8 mouse cellular contexts compared by ENCODE assay signal in genomic region chr12:83328899-83329298, GRCm38 (mm10).
A peak's percentile ranks its signal among the peaks of the same experiment; 100 is the strongest.
DNase-seq lines count a peak whose midpoint lies in the region; ATAC-seq lines count a peak whose summit lies in the region.

No protein-coding gene starts in this region.

- 69% methylated on average over 13 of the region's 13 CpGs for WGBS in hindbrain, embryonic 13.5 days
- 86% methylated on average over 13 of the region's 13 CpGs for WGBS in hindbrain, embryonic 11.5 days
- 81% methylated on average over 13 of the region's 13 CpGs for WGBS in intestine, embryonic 15.5 days

- no peaks in the 10 kb centered on the region for H3K27me3 ChIP-seq in hindbrain, embryonic 13.5 days
- no peaks in the 10 kb centered on the region for H3K27me3 ChIP-seq in hindbrain, embryonic 11.5 days (ENCODE audit: control insufficient read depth, insufficient read depth, low read length)
- H3K27me3 ChIP-seq in intestine, embryonic 15.5 days (replicated peaks): no peaks in the 10 kb centered on the region

- no peak overlapping the region for H3K4me3 ChIP-seq in hindbrain, embryonic 13.5 days
- H3K4me3 ChIP-seq in hindbrain, embryonic 11.5 days (ENCODE audit: low read depth, low read length): no peak overlapping the region
- H3K4me3 ChIP-seq in intestine, embryonic 15.5 days (replicated peaks): no peak overlapping the region

- DNase-seq in hindbrain, embryonic 11.5 days (ENCODE audit: low spot score): no peak
- peak; percentile 27 for DNase-seq in ES-CJ7 (ENCODE audit: low read depth, low spot score)
- DNase-seq in adrenal gland, postnatal 36 days: peak; percentile 89 to 94
- no peak for DNase-seq in thymus, adult 18-20 months
- no peak for DNase-seq in gastrocnemius, postnatal 14 days
- DNase-seq in lung, adult 18-20 months: no peak

- no peak overlapping the region for H3K4me2 ChIP-seq in hindbrain, embryonic 13.5 days
- no peak overlapping the region for H3K4me2 ChIP-seq in hindbrain, embryonic 11.5 days (replicated peaks; ENCODE audit: low read depth, low read length)
- H3K4me2 ChIP-seq in intestine, embryonic 15.5 days (replicated peaks): no peak overlapping the region

- ATAC-seq in hindbrain, embryonic 13.5 days (ENCODE audit: low FRiP score): peak; percentile 59; the same call in 1 of the 2 replicates
- no peak for ATAC-seq in hindbrain, embryonic 11.5 days (ENCODE audit: low FRiP score)
- peak; percentile 43; the same call in 1 of the 2 replicates for ATAC-seq in intestine, embryonic 15.5 days

- no peak overlapping the region for H3K9ac ChIP-seq in hindbrain, embryonic 13.5 days
- H3K9ac ChIP-seq in hindbrain, embryonic 11.5 days (ENCODE audit: low read depth, low read length): no peak overlapping the region
- no peak overlapping the region for H3K9ac ChIP-seq in intestine, embryonic 15.5 days

- intact Hi-C loops in gastrocnemius, postnatal 14 days (cut with DNase I; ENCODE audit: low total_unique reads): no loop called here

- H3K27ac ChIP-seq in hindbrain, embryonic 13.5 days: peak overlapping the region; percentile 60; the same call in 1 of the 2 replicates
- H3K27ac ChIP-seq in hindbrain, embryonic 11.5 days (ENCODE audit: low read depth, low read length): no peak overlapping the region
- no peak overlapping the region for H3K27ac ChIP-seq in intestine, embryonic 15.5 days

- peaks cover 5% of the 10 kb centered on the region for H3K36me3 ChIP-seq in hindbrain, embryonic 13.5 days
- H3K36me3 ChIP-seq in hindbrain, embryonic 11.5 days (ENCODE audit: control insufficient read depth, insufficient read depth, low read length): no peaks in the 10 kb centered on the region
- no peaks in the 10 kb centered on the region for H3K36me3 ChIP-seq in intestine, embryonic 15.5 days

- peaks cover 17% of the 10 kb centered on the region for H3K4me1 ChIP-seq in hindbrain, embryonic 13.5 days (replicated peaks)
- H3K4me1 ChIP-seq in hindbrain, embryonic 11.5 days (replicated peaks; ENCODE audit: control insufficient read depth, insufficient read depth, low read length): no peaks in the 10 kb centered on the region
- 0 out of 2 replicates have a peak, but pooled peaks cover 2% of the 10 kb centered on the region for H3K4me1 ChIP-seq in intestine, embryonic 15.5 days (replicated peaks)

- no peaks in the 10 kb centered on the region for H3K9me3 ChIP-seq in hindbrain, embryonic 13.5 days
- H3K9me3 ChIP-seq in hindbrain, embryonic 11.5 days (ENCODE audit: control insufficient read depth, low read length): no peaks in the 10 kb centered on the region
- no peaks in the 10 kb centered on the region for H3K9me3 ChIP-seq in intestine, embryonic 15.5 days

Comparison
In these comparisons a context has a peak if more than half of its experiments do, and no peak if none do; other contexts are left out.
1. DNase-seq: peak in ES-CJ7 (single experiment) and adrenal gland, postnatal 36 days (2 of 2); none in hindbrain, embryonic 11.5 days (single experiment), thymus, adult 18-20 months (0 of 2), gastrocnemius, postnatal 14 days (single experiment) and lung, adult 18-20 months (0 of 2).